Mouse (Mus musculus) lung, postnatal 0 days (tissue): Measurements from ENCODE around the gene Prkce.

ENCODE experiments used
- CTCF ChIP-seq: IDR thresholded peaks from 2 replicates; pipeline ENCODE4 v1.5.1; 2016; ENCODE audit warnings: antibody characterized with exemption, mild to moderate bottlenecking
- EP300 ChIP-seq: IDR thresholded peaks from 2 replicates; pipeline ENCODE4 v1.6.1; 2016; ENCODE audit warnings: antibody characterized with exemption, mild to moderate bottlenecking, control low read depth

DNA sequence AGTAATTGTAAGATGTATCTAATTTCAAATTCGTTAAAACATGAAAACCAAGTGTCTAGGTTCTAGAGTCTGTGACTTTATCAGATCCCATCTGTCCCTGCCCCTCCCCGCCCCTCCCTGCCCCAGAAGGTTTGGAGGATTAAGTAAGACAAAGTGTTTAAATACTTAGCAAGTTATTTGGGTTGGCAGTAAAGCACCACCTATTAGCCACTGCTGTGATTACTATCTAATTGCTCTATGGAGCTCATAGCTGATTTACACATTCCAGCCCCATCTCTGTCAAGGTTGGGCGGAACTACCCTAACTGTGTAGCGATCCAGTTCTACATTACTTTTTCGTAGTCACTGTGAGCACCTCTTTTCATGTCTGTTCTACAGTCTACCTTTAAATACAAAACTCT lies 418.9 kb downstream of the Prkce start:
- TF ChIP-seq EP300 (no peak), CTCF (no peak)
